Comparison of ENCODE assay signal across 8 mouse cellular contexts in genomic region chr3:52102601-52103530, GRCm38 (mm10). TPM values are rescaled to one million over a fixed set of nuclear protein-coding genes. Genes with fewer than 3 reads are reported as not detected.
DNase-seq lines count a peak whose midpoint lies in the region; ATAC-seq and TF ChIP-seq lines count a peak whose summit lies in the region.

No protein-coding gene starts in this region.

- no peak for TF ChIP-seq CTCF in left cerebral cortex, adult 2 months (IDR thresholded peaks at IDR 0.05)

- intact Hi-C loops in left cerebral cortex, adult 2 months (cut with DNase I): loop anchor here (1.0 to 5.0 kb wide), 9 partner anchors 33 to 542 kb away; partner anchors contain the start of gene Setd7

- peak overlapping the region; percentile 85 for H3K4me3 ChIP-seq in hindbrain, embryonic 14.5 days (replicated peaks; ENCODE audit: low read length)
- H3K4me3 ChIP-seq in left cerebral cortex, adult 2 months: peak overlapping the region; percentile 78
- H3K4me3 ChIP-seq in macrophage (ENCODE audit: inconsistent target): peak overlapping the region; percentile 69

- H3K9ac ChIP-seq in hindbrain, embryonic 14.5 days: peak overlapping the region; percentile 89

- H3K9me3 ChIP-seq in hindbrain, embryonic 14.5 days (ENCODE audit: control insufficient read depth, low read length): no peaks in the 10 kb centered on the region

- DNase-seq in NIH3T3 (ENCODE audit: low read depth): peak; percentile 93
- peak; percentile 71 for DNase-seq in cerebellum, adult 8-10 months
- DNase-seq in frontal cortex, postnatal 14 days (ENCODE audit: low spot score in 2 of 2): peak; percentile 58 to 61
- peak; percentile 82 for DNase-seq in hindbrain, embryonic 14.5 days (ENCODE audit: low spot score)
- DNase-seq in left cerebral cortex, adult 2 months (ENCODE audit: extremely low spot score in 1 of 2, low spot score in 2 of 2): peak; percentile 67 to 70
- DNase-seq in right cerebral cortex, adult 18-20 months: peak; percentile 65
- DNase-seq in urinary bladder, postnatal 14 days (ENCODE audit: low spot score): peak; percentile 81

- WGBS in hindbrain, embryonic 14.5 days: 1% methylated on average over 52 of the region's 52 CpGs
- WGBS in macrophage (ENCODE audit: missing documents): under 1% methylated on average over 48 of the region's 52 CpGs

- peak overlapping the region; percentile 86 for H3K4me2 ChIP-seq in hindbrain, embryonic 14.5 days (replicated peaks)

- H3K79me2 ChIP-seq in macrophage (ENCODE audit: inconsistent target): no peaks in the 10 kb centered on the region

- no peaks in the 10 kb centered on the region for H3K36me3 ChIP-seq in hindbrain, embryonic 14.5 days (replicated peaks; ENCODE audit: control insufficient read depth, insufficient read depth)
- H3K36me3 ChIP-seq in macrophage (ENCODE audit: inconsistent target): no peaks in the 10 kb centered on the region

- H3K27ac ChIP-seq in hindbrain, embryonic 14.5 days: peak overlapping the region; percentile 99
- peak overlapping the region; percentile 95 for H3K27ac ChIP-seq in left cerebral cortex, adult 2 months
- H3K27ac ChIP-seq in macrophage: peak overlapping the region; percentile 76

- H3K4me1 ChIP-seq in hindbrain, embryonic 14.5 days (replicated peaks; ENCODE audit: control insufficient read depth, insufficient read depth, low read length): peaks cover 5% of the 10 kb centered on the region

- no peaks in the 10 kb centered on the region for H3K27me3 ChIP-seq in hindbrain, embryonic 14.5 days (ENCODE audit: control insufficient read depth, insufficient read depth, low read length)

- peak; percentile 81 for ATAC-seq in hindbrain, embryonic 14.5 days (ENCODE audit: low FRiP score)

RNA-seq across cellular contexts. Expression of gene Maml3, which starts 2.0 kb away (rescaled TPM):
- 6.6 and 8.0 TPM in 2 replicates for polyA plus RNA-seq in hindbrain, embryonic 14.5 days (2014; fragmentation: Nextera tagmentation; extraction: Ambion mirVana)
- 10 to 100 TPM; 10.3 to 10.9 TPM for total RNA-seq in left cerebral cortex, adult 2 months (2021)
- 1 to 10 TPM; 1.2 to 9.8 (median 4.1) TPM for total RNA-seq in macrophage (2018; cell fraction: chromatin; rRNA removed)
- total RNA-seq in macrophage (2018; cell fraction: cytosol; rRNA removed): 1 to 10 TPM in 1 of 26 experiments, under 1 TPM in 25; 0.19 to 1.0 (median 0.51) TPM
- 10 to 100 TPM in 1 of 26 experiments, 1 to 10 TPM in 22, under 1 TPM in 3; 0.72 to 21.2 (median 2.8) TPM for total RNA-seq in macrophage (2018; cell fraction: nucleus; rRNA removed)
- 0.50 to 3.3 TPM (median 0.72 TPM) in 3 replicates for polyA plus RNA-seq in macrophage (2018)

Comparison
In these comparisons a context has a peak if more than half of its experiments do, and no peak if none do; other contexts are left out.
1. Peak in every context shown above with its lines: DNase-seq, ATAC-seq, H3K4me3 ChIP-seq and H3K27ac ChIP-seq.